Mouse (Mus musculus): ENCODE results near the gene Gdpgp1. TPM values are rescaled to one million over a fixed set of nuclear protein-coding genes. Genes with fewer than 3 reads are reported as not detected.
A peak's percentile ranks its signal among the peaks of the same experiment; 100 is the strongest.

Gdpgp1 gene
- total RNA-seq, 2 experiments from 2014 or later = 6.9 to 7.3 TPM

DNA sequence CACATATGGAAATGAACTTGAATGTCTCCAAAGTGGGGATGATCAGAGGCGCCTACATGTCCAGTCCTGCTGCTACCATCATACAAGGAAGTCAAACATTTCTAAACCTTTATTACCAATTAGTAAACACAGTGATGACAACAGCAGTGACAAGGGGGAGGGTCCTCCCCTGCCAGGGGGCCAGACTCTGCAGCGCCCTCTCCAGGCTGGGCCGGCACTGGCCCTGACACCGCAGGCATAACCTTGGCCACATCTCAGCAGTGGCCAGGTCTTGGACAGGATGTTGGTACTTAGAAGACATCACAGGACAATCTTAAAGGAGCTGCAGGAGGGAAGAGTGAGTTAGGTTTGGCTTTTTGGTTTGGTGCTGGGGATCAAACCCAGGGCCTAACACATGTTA lies 5.6 kb upstream of the Gdpgp1 start:
- DNase-seq = no peak

DNA sequence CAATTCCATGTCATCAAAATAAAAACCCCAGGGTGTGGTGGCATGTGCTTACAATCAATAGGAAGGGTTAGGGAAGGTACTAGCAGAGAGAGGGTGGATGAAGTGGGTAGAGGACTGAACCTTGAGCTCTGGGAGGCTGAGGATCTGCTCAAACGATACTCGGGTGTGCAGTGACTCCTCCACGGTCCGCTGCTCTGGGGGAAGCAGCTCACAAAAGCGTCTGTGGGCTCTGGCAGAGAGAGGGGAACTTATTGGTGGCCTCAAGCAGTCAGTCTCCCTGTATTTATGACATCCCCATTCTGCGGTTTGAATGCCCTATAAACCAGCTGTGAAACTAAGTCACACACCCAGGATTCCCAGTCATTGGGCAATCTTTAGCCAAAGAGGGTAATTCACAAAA lies 2.5 kb upstream of the Gdpgp1 start:
- no peak for DNase-seq

DNA sequence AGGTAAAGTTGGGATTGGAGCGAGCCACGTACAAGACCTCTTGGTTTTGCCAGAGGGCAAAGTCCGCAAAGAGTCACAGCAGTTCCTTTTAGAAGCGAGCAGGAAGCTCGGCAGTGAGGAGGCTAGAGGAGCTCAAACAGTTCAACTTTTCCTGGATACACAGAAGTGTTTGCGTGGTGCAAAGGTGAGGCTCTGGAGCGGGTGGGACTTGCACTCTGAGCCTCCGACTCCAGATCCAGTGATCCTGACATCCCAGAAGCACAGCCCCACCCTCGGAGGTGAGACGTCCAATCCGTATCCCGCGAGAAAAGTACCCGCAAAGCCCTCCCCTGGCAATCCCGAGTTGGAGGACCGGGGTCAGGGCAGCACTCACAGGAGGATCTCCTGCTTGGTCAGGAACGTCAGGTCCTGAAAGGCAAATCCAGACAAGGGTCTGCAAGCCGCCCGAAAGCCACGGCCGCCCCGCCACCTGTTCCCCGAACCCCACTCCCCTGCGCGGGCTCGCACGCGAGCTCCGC lies 635 bp upstream of the Gdpgp1 start:
- DNase-seq = no peak

DNA sequence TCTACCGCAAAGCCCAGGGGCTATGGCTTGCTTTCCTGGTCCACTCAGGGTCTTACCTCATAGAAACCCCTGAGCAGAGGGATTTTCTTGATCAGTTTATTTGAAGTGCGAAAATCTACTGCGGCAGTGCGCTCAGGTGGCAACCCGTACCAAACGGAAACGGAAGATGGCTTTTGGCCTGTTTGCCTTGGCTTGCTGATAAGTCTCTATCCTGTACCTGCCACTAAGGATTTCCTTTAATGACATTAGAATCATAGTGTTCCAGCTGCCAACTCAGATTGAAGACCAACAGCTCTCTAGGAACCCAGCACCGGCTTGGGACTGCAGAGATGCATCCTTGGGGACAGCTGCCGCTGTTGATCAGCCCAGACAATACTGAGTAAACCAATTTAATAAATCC lies 1.1 kb downstream of the Gdpgp1 start:
- DNase-seq = no peak

DNA sequence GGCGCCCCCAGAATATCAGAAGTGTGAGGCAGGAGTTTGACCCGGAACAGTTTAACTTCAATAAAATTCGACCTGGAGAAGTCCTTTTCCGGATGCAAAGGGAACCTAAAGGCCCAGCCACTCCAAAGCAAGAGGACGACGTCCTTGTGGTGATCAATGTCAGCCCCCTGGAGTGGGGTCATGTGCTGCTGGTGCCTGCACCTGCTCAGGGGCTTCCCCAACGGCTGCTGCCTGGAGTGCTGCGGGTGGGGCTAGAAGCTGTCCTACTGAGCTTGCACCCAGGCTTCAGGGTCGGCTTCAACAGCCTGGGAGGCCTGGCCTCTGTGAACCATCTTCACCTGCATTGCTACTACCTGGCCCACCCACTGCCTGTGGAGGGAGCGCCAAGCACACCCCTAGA lies 5.9 kb downstream of the Gdpgp1 start:
- DNase-seq = no peak

DNA sequence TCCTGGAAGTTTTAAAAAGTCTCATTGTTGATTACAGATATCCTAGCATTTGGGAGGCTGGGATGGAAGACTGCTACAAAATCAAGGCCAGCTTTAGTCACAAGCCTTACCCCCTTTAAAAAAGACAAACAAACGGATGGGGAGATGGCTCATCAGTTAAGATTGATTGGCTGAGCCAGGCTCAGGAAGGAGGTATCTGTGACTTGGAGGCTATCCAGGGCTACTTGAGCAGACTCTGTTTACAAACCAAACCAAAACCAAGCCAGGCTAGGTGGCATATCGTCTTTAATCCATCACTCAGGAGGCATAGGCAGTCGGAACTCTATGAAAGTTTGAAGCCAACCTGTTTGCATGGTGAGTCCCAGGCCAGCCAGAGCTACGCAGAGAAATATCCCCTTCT lies 9.0 kb downstream of the Gdpgp1 start:
- no peak for DNase-seq

DNA sequence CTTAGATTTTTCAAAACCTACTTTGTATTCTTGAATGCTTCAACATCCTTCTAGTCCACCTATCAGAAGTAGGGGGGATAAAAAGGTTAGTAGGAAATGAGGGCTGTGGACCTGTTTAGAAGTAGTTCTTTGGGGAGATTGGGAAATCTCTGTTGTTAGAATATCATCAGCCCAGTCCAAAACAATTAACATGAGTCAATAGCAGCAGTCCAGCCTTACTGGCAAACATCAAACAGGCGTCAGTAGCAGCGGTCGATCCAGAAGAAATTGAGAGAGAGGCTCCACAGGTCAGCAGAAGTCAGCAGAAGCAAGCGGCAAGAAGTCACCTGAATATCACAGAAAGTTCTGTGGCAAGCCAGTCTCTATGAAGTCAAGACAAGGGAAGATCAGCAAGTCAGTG lies 12.2 kb downstream of the Gdpgp1 start:
- no peak for DNase-seq

DNA sequence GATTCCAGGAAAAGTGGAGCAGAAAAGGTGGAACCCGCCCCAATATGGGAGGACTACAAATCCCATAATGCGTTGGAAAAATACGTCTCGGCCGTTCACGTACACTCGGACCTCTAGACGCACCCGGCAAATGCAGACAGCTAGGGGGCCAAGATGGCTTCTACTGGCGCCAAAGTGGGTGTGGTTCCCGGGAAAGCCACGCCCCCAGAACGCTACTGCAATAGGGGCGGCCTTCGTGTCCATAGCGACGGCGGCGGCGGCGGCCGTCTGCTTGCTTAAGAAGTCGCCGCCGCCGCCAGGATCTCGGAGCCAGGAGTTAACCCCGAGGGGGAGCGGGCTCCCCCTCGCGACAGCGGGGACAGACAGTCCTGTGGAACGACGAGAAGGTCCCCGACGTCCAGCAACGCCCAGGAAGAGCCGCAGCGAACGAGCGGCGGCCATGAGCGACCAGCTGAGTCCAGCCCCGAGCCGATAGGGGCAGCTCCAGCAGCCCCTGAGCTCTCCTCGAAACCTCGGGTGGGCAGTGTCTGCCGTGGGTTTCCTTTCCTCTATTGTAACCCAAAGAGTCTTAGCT lies 13.6 kb downstream of the Gdpgp1 start, which contains the start of gene Ttll13:
TSS of gene Ttll13 (plus strand) at position 229 of the 574 bp plus-strand sequence.
- DNase-seq = peak; percentile 93 to 94

DNA sequence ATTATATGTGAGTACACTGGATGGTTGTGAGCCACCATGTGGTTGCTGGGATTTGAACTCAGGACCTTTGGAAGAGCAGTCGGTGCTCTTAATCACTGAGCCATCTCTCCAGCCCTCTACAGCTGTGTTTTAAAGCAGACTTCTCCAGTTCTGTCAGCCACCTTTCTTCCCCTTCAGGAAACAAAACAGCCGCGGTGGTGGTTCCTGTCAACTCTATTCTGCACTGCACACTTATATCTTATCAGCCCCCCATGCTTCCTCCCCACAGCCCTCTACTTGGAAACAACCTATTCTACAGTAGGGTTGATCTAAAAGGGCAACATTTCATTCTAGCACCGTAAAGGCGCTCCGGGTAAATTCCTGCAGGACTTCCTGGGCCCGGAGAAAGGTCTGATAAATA lies 14.2 kb downstream of the Gdpgp1 start:
- DNase-seq = no peak

DNA sequence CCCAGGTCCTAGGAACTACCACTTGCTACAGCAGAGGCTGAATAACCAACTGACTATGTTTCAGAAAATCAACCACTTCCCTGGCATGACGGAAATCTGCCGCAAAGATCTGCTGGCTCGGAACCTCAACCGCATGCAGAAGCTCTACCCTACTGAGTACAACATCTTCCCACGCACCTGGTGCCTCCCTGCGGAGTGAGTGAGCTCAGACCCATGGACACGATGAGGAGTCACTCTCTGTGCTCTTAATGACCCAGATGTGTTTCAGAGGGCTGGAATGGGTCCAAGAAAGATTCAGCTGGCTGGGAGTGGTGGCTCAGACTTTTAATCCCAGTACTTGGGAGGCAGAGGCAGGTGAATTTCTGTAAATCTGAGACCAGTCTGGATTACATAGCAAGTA lies 19.8 kb downstream of the Gdpgp1 start:
- no peak for DNase-seq

DNA sequence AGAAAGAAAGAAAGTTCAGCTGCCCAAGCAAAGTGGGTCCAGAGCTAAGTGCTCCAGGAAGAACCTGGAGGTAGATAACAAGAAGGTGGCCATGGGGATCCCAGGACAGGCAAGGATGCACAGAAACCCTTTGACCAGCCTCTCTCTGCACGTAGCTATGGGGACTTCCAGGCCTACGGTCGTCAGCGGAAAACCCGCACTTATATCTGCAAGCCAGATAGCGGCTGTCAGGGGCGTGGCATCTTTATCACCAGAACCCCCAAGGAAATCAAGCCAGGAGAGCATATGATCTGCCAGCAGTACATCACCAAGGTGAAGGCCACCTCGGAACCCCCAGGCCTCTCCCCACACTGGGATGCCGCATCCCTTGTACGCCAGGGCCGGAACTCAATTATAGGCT lies 20.2 kb downstream of the Gdpgp1 start:
- DNase-seq = no peak

DNA sequence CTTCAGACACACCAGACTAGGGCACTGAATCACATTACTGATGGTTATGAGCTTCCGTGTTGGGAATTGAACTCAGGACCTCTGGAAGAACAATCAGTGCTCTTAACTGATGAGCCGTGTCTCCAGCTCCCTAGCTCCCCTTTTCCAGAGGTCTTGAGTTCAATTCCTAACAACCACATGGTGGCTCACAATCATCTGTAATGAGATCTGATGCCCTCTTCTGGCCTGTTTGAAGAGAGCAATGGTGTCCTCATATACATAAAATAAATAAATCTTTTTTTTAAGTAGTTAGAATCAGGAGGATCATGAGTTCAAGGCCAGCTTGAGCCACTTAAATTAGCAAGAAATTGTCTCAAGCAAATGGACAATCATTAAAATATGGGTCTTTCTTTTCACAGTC lies 23.3 kb downstream of the Gdpgp1 start:
- no peak for DNase-seq

DNA sequence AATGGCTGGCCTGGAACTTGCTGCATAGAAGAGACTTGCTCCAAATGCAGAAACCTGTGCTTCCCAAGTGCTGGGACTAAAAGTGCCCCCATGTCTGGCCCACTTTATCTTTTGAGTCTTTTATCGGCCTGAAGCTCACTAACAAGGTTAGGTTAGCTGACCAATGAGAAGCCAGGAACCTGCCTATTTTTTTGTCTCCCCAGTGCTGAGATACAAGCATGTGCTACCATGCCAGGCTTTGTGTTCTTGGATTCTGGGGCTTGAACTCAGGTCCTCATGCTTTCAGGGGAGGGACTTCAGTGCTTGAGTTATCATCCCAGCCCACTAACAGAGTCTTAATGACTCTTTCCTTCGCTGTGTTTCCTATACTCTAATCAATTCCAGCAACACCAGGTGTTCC lies 25.0 kb downstream of the Gdpgp1 start:
- DNase-seq = no peak

DNA sequence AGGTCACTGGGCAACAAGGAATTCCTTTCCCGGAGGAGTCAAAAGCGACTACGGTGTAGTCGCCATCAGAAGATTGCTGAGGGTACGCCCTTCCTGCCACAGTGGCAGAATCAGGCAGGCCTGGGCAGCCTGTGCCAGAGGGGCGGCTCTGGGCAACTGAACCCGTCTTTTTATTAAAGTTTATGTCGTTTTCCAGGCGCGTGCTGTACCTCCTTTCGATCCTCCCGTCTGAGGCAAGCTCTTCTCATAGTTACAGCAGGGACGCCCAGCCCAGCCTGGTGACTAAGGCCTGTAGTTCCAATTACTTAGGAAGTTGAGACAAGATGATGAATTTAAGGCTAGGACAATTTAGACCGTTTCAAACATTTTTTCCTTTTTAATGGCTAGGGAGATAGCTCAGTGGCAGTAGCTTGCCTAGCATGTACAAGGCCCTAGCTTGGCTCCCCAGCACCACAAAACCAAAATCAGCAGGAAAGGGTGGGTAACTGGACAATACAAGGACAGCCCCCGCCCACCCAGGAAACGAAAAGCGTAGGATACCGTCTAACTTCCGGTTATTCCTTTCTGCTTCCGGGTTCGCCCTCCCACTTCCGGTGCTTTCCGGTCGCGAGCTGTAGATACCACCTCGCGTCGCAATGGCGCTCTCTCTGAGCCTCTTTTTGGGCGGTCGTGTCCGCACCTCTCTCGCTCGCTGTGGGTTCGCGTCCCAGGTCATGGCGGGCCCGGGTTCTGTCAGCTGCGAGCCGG lies 28.1 kb downstream of the Gdpgp1 start, which contains the start of gene Ngrn:
TSS of gene Ngrn (plus strand) at position 591 of the 747 bp plus-strand sequence.
- DNase-seq = peak; percentile 75 to 80

DNA sequence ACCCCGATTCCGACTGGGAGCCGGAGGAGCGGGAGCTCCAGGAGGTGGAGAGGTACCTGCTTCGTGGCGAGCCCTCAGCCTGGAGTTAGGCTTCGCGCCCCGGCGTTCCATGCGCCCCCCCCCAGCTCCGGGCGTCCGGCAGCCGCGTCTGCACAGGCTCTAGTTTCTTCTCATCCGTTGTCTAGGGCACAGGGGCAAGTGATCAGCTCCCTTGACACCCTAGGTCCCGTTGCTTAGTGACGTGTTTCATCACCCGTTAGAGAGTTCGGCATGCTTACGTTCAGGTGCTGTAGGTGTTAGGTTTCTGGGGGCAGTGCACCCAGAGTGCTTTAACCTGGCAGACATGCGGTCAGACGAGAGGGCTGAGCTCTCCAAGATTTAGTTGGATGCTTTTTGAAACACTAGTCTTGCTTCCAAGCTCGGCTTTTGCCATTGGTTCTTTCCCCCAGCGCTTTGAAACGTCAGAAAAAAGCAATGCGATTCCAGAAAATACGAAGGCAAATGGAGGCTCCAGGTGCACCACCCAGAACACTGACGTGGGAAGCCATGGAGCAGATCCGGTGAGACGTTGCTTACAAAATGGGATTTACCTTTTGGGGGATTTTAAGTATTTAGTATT lies 28.8 kb downstream of the Gdpgp1 start:
- peak; percentile 9 to 11 for DNase-seq

DNA sequence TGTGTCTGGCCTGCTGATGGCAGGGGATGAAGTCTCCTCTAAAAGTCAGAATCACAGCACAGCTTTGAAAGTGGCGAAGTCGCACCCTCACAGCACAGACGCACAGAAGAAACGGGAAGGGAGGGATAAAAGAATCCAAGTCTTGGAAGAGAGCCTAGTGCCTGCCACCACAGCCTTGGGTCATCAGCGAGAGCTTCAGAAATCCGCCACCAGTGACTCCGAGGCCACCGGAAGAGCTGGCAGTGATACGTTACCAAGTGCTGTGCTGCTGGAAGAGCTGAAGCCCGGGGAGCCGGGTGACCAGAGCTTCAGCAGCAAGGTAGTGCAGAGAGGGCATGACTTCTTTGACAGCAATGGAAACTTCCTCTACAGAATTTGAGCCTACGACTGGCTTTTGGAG lies 31.9 kb downstream of the Gdpgp1 start:
- no peak for DNase-seq

DNA sequence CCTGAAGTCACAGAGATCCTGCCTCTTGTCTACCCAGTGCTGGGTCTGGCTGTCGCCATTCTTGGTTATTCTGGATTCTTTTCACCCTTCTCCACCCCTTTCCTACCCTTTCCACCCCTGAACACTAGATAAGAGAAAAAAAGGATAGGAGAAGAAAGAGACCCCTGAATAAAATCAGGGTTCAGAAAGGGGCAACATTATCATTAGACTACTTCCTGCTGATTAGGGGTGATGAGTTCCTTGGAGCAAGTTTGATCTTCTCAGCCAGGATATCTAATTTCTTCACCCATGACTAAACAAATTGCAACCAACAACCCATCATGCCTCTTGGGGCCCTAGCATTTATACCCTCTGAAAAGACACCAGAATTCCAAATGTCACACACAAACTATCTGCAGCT lies 35.1 kb downstream of the Gdpgp1 start:
- no peak for DNase-seq

DNA sequence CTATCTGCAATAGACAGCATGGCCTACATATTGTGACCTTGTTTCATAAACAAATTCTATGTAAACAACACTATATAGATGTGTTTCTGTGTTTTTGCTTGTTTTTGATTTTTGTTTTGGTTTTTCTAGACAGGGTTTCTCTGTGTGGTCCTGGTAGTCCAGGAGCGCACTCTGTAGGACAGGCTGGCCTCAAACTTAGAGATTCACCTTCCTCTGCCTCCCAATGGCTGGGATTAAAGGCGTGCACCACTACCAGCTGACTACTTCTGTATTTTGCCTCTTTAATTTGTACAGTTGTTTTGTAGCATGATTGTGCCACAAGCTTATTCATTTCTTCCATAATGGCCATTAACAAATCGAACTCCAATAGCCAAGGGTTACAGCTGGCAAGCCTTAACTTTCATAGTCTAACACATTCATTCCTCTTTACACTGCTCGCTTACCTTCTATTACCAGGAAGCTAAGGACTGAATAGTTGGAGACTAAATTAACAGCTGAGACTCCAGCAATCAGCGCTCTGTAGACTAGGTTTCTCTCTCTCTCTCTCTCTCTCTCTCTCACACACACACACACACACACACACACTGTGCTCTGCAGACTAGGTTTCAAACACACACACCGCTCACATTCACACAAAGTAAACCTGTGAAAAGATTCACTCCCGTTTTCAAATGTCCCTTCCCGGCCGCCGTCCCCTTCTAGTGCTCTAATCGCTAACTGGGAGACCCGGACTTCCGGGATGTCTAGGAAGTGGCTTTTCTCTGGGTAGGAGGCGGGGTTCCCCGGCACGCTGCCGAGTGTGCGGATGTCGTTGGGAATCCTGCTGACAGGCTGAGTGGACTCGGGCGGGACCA lies 36.5 kb downstream of the Gdpgp1 start, which contains the start of gene Vps33b:
TSS of gene Vps33b (plus strand) at position 753 of the 854 bp plus-strand sequence.
- DNase-seq = peak; percentile 92 to 94

DNA sequence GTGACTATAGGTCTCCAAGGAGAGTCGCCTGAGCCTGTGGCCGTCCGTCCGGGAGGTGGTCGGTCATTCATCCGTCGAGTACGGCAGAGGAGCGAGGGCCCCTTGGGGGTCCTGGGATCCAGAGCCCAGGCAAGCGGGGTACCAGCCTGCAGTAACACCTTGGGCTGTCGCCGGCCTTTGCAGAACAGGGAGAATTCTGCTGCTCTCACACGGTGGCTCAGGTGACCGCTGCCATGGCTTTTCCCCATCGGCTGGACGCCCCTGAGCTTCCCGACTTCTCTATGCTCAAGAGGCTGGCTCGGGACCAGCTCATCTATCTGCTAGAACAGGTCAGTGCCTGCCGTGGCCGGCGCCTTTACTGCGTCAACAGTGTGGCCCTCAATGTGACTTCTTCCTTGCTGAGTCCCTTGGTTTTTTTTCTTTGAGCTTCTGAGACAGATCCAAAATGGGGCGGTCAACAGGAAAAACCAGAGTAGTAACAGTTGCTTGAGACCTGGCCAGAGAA lies 37.1 kb downstream of the Gdpgp1 start:
- DNase-seq = no peak

DNA sequence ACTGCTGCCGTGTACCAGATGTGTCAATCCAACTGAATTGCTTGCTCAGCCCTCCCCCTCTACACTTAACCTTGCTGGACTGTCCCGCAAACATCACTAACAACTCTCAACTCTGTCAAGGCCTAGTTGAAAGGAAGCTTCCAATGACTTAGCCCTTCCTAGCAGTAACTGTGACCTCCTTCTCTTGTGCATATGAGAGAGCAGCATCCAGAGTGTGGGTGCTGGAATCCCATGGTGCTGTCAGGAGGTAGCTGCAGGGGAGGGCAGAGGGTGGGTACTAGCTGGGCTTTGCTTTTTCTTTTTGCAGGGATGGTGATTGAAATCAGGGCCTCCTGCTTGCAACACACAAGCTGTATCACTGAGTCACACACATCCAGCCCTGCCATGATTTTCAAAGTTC lies 40.8 kb downstream of the Gdpgp1 start:
- DNase-seq = no peak

DNA sequence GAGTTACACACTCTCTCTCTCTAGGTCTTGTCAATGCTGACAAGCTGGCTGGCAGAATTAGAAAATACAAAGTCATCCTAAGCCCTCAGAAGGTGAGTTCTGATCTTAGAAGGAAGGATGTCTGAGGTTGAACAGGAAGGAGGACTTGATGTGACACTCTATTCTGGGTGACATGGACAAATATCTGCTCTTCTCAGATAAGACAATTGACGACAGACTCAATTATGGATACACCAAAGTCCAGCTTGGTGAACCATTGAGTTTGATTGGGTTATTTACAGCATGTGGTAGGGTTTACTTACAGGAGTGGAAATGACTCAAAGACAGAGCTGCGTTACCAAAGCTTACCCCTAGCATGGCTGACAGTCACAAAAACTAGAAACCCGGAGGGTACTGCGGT lies 43.7 kb downstream of the Gdpgp1 start:
- no peak for DNase-seq

DNA sequence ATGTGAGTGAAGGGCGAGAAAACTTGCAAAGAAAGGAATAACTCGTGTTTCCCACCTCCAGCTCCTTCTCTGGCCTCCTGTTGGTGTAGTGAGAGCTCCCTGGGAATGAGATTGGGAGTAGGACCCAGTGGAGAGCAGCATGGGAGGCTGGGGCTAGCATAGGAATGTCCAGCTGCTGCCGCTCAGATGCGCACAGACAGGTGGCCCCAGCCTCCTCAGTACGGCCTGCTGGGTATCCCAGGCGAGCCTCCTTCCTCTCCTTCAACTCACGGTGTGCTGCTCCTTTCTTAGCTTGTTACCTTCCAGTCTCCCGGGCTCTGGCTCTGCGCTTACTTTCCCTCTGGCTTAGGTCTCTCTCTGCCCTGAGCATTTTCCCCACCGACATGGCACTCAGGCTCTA lies 47.4 kb downstream of the Gdpgp1 start:
- no peak for DNase-seq
